Mouse (Mus musculus) ovary, adult 18-20 months (tissue): ENCODE data around the gene Fam111a.
A peak's percentile ranks its signal among the peaks of the same experiment; 100 is the strongest.

Experiments used
- DNase-seq: peaks from one replicate; pipeline ENCODE4 v3.0.0; 2022; ENCODE audit warnings: low spot score, mixed read lengths

Fam111a gene

GRCm38 (mm10) chr19:12558219-12558618 is 12.7 kb downstream of the Fam111a start:
- DNase-seq: no peak

- no peak for DNase-seq
Measured at GRCm38 (mm10) chr19:12564197-12564596, 18.7 kb downstream of the Fam111a start.

DNA sequence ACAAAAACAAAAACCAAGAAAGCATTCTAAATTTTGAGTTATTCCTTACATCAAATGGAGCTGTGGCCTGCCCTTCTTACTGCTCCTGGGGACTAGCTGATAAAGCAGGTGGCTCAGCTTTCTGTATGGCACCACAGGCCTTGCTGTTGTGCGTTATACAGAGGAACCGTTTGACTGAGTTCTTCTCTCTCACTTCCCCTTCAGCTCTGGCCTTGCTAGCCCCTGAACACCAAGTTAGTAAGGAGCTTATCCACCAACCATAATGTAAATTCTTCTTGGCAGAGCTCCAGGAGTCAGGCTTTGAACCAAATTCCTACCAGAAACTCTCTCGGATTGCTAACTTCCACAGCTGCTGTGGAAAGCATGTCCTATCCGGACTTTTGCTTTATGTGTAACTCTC is 21.5 kb downstream of the Fam111a start:
- DNase-seq: no peak

DNA sequence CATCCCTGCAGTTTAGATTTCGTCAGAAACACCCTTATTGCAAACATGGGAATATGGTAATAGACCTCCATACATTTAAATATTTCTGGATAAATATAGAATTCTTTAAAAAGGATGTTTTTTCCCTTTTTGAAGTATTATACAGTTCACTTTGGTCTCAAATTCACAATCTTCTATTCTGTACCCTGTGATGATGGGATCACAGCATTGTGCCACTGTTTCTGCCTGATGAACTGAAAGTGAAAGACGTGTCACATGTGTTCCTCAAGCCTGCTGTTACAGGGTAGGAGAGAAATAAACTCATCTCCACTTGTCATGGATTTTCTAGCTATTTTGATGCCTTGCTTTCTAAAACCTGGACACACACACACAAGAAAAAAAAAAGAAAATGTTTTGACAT is 25.3 kb downstream of the Fam111a start:
- no peak for DNase-seq

GRCm38 (mm10) chr19:12571687-12572086 is 26.1 kb downstream of the Fam111a start:
- DNase-seq: no peak

DNA sequence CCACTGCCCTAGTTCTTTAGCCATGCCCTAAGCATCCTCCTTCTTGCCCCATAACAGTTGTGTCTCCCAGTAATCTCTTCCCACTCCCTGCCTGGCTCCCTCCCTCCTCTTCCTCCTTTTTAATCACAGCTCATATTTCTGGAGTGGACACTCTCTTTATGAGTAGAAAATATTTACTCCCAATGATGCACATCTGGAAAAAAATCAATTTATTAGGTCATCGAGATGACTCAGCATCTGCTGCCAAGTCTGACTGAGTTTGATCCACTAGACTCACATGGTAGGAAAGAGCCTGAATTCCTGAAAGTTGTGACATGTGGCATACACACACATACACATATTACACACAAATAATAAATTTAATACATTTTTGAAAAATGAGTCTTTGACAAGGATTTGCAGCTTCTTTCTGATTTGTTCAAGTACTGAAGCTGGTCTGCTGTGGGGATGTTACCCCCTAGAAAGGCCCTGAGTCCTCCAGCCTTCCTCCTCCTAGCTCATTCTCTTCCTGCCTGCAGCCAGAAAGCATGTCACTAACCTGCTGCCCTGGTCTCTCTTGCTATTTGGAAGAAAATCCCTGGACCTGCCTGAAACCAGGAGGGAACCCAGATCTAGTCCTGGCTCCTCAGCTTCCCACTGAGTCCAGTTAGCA is 27.2 kb downstream of the Fam111a start:
- no peak for DNase-seq

GRCm38 (mm10) chr19:12573266-12574011 is 27.9 kb downstream of the Fam111a start:
- peak; percentile 72 for DNase-seq

GRCm38 (mm10) chr19:12574012-12574407 is 28.5 kb downstream of the Fam111a start:
- DNase-seq: no peak

DNA sequence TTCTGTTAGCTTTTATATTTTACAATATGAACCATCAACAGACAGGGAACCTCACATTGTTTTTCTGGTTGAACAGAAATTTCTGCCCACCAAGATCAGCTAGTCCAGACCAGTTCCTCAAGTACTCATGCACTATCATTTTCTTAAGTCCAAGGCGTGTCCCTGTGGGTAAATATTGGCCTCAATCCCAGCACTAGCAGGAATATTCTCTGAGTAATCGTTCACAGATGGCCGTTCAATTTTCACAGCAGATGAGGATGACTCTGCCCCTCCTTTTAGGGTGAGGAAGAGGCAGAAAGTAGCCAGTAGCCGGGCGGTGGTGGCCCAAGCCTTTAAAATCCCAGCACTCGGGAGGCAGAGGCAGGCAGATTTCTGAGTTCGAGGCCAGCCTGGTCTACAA is 29.6 kb downstream of the Fam111a start:
- no peak for DNase-seq

DNA sequence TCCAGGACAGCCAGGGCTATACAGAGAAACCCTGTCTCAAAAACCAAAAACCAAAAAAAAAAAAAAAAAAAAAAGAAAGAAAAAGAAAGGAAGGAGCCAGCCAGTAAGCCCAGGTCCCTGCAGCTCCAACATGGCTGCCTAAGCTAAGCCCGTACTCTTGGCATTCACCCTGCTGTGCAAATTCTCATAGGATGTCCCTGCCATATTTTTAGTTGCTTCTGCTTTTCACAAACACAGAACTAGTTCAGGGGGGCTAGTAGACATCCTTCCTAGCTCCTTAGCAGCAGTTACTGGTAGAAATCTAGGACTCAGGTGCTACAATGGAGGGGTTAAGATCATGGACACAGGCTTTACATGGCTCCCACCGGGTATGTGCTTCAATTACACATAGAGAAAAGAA is 30.0 kb downstream of the Fam111a start:
- DNase-seq: no peak

- DNase-seq: no peak
Measured at GRCm38 (mm10) chr19:12576639-12577038, 31.1 kb downstream of the Fam111a start.

DNA sequence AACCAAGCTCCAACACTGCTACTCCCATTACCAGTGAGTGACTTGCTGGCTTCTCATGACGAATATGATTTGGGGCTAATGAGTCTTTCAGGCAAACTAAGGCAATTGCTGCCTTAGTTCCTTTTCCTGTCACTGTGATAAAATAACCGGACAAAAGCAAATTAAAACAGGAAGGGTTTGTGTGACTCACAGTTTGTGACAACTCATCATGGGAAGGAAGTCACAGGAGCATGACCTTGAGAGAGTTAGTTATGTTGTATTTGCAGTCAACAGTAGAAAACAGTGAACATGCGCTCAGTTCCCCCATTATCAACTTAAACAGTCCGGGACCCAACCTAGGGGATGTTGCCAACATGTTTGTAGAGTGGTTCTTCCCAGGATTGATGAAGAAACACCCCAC is 39.8 kb downstream of the Fam111a start:
- no peak for DNase-seq

GRCm38 (mm10) chr19:12591908-12592307 is 46.4 kb downstream of the Fam111a start:
- DNase-seq: no peak

GRCm38 (mm10) chr19:12595135-12595529 is 49.6 kb downstream of the Fam111a start:
- DNase-seq: no peak

- DNase-seq: peak; percentile 11
Measured at GRCm38 (mm10) chr19:12595530-12596289, 50.2 kb downstream of the Fam111a start.

GRCm38 (mm10) chr19:12596290-12597072 is 50.9 kb downstream of the Fam111a start:
- DNase-seq: no peak

- DNase-seq: no peak
Measured at GRCm38 (mm10) chr19:12597073-12597405, 51.5 kb downstream of the Fam111a start.

GRCm38 (mm10) chr19:12598674-12599073 is 53.1 kb downstream of the Fam111a start:
- no peak for DNase-seq

DNA sequence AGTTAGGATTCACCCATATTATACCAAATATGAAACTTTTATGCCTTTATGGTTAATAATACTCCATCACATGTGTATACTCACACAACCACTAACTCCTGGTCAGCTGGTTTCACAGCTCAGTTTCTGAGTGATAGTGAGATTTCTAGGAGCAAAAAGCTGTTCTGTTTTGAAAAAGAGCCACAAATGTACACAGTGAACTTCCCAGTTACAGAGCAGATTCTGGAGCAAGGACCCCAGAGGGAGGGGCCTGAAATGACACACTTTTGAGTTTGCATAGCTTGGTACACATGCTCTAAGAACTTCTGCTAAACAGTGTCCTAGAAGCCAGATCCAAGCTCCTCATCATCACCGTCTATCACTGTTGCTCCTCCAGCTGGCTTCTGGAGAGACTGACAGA is 54.1 kb downstream of the Fam111a start, which contains the start of gene Gm4952:
Gene Gm4952, plus strand, starts transcription at position 301 of the 400 bp plus-strand sequence.
- DNase-seq: no peak

- DNase-seq: no peak
Measured at GRCm38 (mm10) chr19:12600684-12601480, 55.3 kb downstream of the Fam111a start.

DNA sequence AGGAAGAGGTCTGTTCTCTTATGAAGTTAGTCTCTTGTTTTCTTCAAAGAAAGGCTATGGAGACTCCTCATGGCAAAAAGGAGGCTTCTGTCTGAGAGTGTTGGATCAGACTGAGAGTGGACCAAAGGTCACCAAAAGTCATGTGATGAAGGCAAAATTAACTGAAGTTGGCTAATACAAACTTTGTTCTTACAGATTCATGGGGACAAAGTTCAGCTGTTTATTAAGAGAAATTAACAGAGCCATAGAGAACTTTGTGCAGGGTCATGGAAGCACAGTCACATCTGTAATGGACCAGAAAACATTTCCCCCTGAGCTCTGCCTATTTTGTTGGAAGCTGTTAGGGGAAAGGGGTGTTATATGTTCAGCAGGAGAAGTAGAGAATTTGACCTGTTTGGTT is 62.8 kb downstream of the Fam111a start:
- DNase-seq: no peak
